Mouse (Mus musculus): ENCODE results near the gene Rcn3.

- no peak for TF ChIP-seq ZC3H11A (IDR thresholded peaks at IDR 0.05; ENCODE audit: borderline replicate concordance, low read depth, low read length)
- no peak for TF ChIP-seq HCFC1 (IDR thresholded peaks at IDR 0.05; ENCODE audit: borderline replicate concordance, insufficient read depth, low read length)
- TF ChIP-seq MAFK (IDR thresholded peaks at IDR 0.05; ENCODE audit: insufficient read depth, low read depth, low read length), result no peak
- TF ChIP-seq CHD2 (IDR thresholded peaks at IDR 0.05; ENCODE audit: low read depth, low read length), result no peak
These were observed 8.0 kb upstream of the Rcn3 start for GRCm38 (mm10) chr7:45100046-45100445.
